ENCODE assay signal across 25 mouse cellular contexts in the genomic region with DNA sequence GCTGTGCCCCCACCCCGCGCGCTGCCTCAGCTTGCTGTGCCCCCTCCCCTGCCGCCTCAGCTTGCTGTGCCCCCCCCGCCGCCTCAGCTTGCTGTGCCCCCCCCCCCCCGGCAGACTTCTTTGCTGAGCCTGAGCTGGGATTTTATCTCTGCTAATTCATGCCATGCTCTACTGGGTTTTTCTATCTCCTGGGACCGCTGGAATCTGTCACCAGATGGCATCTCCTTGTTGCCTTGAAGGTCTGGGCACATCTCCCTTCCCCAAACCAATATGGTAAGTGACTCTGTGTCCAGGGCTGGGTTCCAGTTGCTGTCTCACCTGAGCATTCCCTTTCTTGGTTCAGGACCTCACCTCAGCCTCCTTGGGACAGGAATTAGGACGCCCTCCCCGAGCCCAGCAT. TPM values are rescaled to one million over a fixed set of nuclear protein-coding genes. Genes with fewer than 3 reads are reported as not detected.
DNase-seq lines count a peak whose midpoint lies in the region; ATAC-seq and TF ChIP-seq lines count a peak whose summit lies in the region.
"Had no signal": no experiment of that assay in that cellular context is flagged by ENCODE, and none has a peak within 500 bp of the region (broad histone marks: within the 10 kb centered on the region; RNA-seq: fewer than 3 reads in every experiment).

No protein-coding gene starts in this region.

- WGBS in hindbrain, postnatal 0 days = 42% methylated on average over 10 of the region's 10 CpGs
- 45% methylated on average over 10 of the region's 10 CpGs for WGBS in hindbrain, embryonic 12.5 days
- 39% methylated on average over 7 of the region's 10 CpGs for WGBS in midbrain, postnatal 0 days
- WGBS in midbrain, embryonic 11.5 days = 61% methylated on average over 7 of the region's 10 CpGs

- H3K4me2 ChIP-seq in hindbrain, postnatal 0 days (ENCODE audit: low read depth, low read length) = no peak overlapping the region
- H3K4me2 ChIP-seq in hindbrain, embryonic 12.5 days (replicated peaks) = no peak overlapping the region
- H3K4me2 ChIP-seq in midbrain, postnatal 0 days (ENCODE audit: low read depth, low read length, poor library complexity, severe bottlenecking) = no peak overlapping the region
- no peak overlapping the region for H3K4me2 ChIP-seq in midbrain, embryonic 11.5 days
- H3K4me2 ChIP-seq: forebrain, embryonic 13.5 days; heart, embryonic 12.5 days; heart, embryonic 15.5 days; hindbrain, embryonic 15.5 days had no signal

- no peak for ATAC-seq in hindbrain, postnatal 0 days
- no peak for ATAC-seq in hindbrain, embryonic 12.5 days (ENCODE audit: low FRiP score)
- ATAC-seq in midbrain, postnatal 0 days (ENCODE audit: low FRiP score) = no peak
- no peak for ATAC-seq in midbrain, embryonic 11.5 days (ENCODE audit: low FRiP score)
- ATAC-seq: forebrain, embryonic 13.5 days; forebrain, postnatal 0 days; inflammation-experienced regulatory T-cells, adult 6 months; intestine, embryonic 16.5 days; Patski had no signal

- TF ChIP-seq CTCF in hindbrain, postnatal 0 days (IDR thresholded peaks at IDR 0.05; ENCODE audit: low read depth) = no peak
- TF ChIP-seq CTCF in midbrain, postnatal 0 days (IDR thresholded peaks at IDR 0.05) = no peak

- H3K36me3 ChIP-seq in hindbrain, postnatal 0 days (ENCODE audit: insufficient read depth, low read length) = no peaks in the 10 kb centered on the region
- 0 out of 2 replicates have a peak, but pooled peaks cover 3% of the 10 kb centered on the region for H3K36me3 ChIP-seq in hindbrain, embryonic 12.5 days
- H3K36me3 ChIP-seq in midbrain, postnatal 0 days (ENCODE audit: insufficient read depth, low read length) = no peaks in the 10 kb centered on the region
- no peaks in the 10 kb centered on the region for H3K36me3 ChIP-seq in midbrain, embryonic 11.5 days (ENCODE audit: control insufficient read depth, insufficient read depth, low read length)

- no peaks in the 10 kb centered on the region for H3K27me3 ChIP-seq in hindbrain, postnatal 0 days (ENCODE audit: insufficient read depth, low read length)
- H3K27me3 ChIP-seq in hindbrain, embryonic 12.5 days = peaks cover 9% of the 10 kb centered on the region; the same call in 1 of the 2 replicates
- H3K27me3 ChIP-seq in midbrain, postnatal 0 days (ENCODE audit: insufficient read depth, low read length) = no peaks in the 10 kb centered on the region
- H3K27me3 ChIP-seq in midbrain, embryonic 11.5 days (ENCODE audit: control insufficient read depth, insufficient read depth, low read length) = no peaks in the 10 kb centered on the region
- H3K27me3 ChIP-seq: hindbrain, embryonic 15.5 days; Patski had no signal

- H3K9me3 ChIP-seq in hindbrain, postnatal 0 days (ENCODE audit: low read length) = no peaks in the 10 kb centered on the region
- H3K9me3 ChIP-seq in hindbrain, embryonic 12.5 days (replicated peaks) = no peaks in the 10 kb centered on the region
- no peaks in the 10 kb centered on the region for H3K9me3 ChIP-seq in midbrain, postnatal 0 days (ENCODE audit: low read length)
- no peaks in the 10 kb centered on the region for H3K9me3 ChIP-seq in midbrain, embryonic 11.5 days (ENCODE audit: control insufficient read depth, low read length)
- H3K9me3 ChIP-seq: forebrain, embryonic 10.5 days; forebrain, embryonic 13.5 days; heart, embryonic 12.5 days; heart, embryonic 15.5 days; hindbrain, embryonic 10.5 days; hindbrain, embryonic 15.5 days had no signal

- H3K4me3 ChIP-seq in hindbrain, postnatal 0 days (ENCODE audit: low read length) = no peak overlapping the region
- H3K4me3 ChIP-seq in hindbrain, embryonic 12.5 days = no peak overlapping the region
- H3K4me3 ChIP-seq in midbrain, postnatal 0 days (ENCODE audit: low read depth, low read length) = no peak overlapping the region
- no peak overlapping the region for H3K4me3 ChIP-seq in midbrain, embryonic 11.5 days (ENCODE audit: low read depth, low read length)
- H3K4me3 ChIP-seq: forebrain, embryonic 10.5 days; forebrain, embryonic 13.5 days; heart, embryonic 12.5 days; heart, embryonic 15.5 days; hindbrain, embryonic 10.5 days; hindbrain, embryonic 15.5 days had no signal

- peak; percentile 64 to 68 for DNase-seq in cerebellum, postnatal 10 days
- no peak for DNase-seq in cerebellum, adult 11 months
- peak; percentile 53 for DNase-seq in hindbrain, postnatal 0 days (ENCODE audit: low spot score)
- peak; percentile 42 for DNase-seq in midbrain, postnatal 0 days (ENCODE audit: low spot score)
- no peak for DNase-seq in midbrain, embryonic 11.5 days (ENCODE audit: low spot score, missing footprints)
- DNase-seq in retina, postnatal 1 day = peak; percentile 44
- no peak for DNase-seq in urinary bladder, postnatal 25 days (ENCODE audit: low spot score)
- DNase-seq: adrenal gland, postnatal 10 days; adrenal gland, postnatal 36 days; cerebellum, adult 9-11 months; forebrain, postnatal 0 days; gastrocnemius, postnatal 25 days; heart, adult 18-20 months; heart, postnatal 10 days; heart, postnatal 36 days had no signal

- no peak overlapping the region for H3K9ac ChIP-seq in hindbrain, postnatal 0 days (replicated peaks; ENCODE audit: low read length)
- no peak overlapping the region for H3K9ac ChIP-seq in hindbrain, embryonic 12.5 days
- no peak overlapping the region for H3K9ac ChIP-seq in midbrain, postnatal 0 days (replicated peaks; ENCODE audit: low read length, poor library complexity, severe bottlenecking)
- no peak overlapping the region for H3K9ac ChIP-seq in midbrain, embryonic 11.5 days (ENCODE audit: low read length)
- H3K9ac ChIP-seq: forebrain, embryonic 13.5 days; forebrain, postnatal 0 days; heart, embryonic 12.5 days; heart, embryonic 15.5 days; hindbrain, embryonic 15.5 days had no signal

- no peaks in the 10 kb centered on the region; the same call in 1 of the 2 replicates for H3K4me1 ChIP-seq in hindbrain, postnatal 0 days (ENCODE audit: insufficient read depth, low read length)
- peaks cover 11% of the 10 kb centered on the region for H3K4me1 ChIP-seq in hindbrain, embryonic 12.5 days
- no peaks in the 10 kb centered on the region for H3K4me1 ChIP-seq in midbrain, postnatal 0 days (ENCODE audit: insufficient read depth, low read length)
- H3K4me1 ChIP-seq in midbrain, embryonic 11.5 days (ENCODE audit: control insufficient read depth, insufficient read depth, low read length) = no peaks in the 10 kb centered on the region

- H3K27ac ChIP-seq in hindbrain, postnatal 0 days = no peak overlapping the region
- no peak overlapping the region for H3K27ac ChIP-seq in hindbrain, embryonic 12.5 days
- H3K27ac ChIP-seq in midbrain, postnatal 0 days (ENCODE audit: low read depth, low read length) = no peak overlapping the region
- H3K27ac ChIP-seq in midbrain, embryonic 11.5 days (ENCODE audit: low read depth, low read length) = no peak overlapping the region
- H3K27ac ChIP-seq: forebrain, embryonic 10.5 days; forebrain, embryonic 13.5 days; heart, embryonic 15.5 days; hindbrain, embryonic 10.5 days; hindbrain, embryonic 15.5 days had no signal

RNA-seq across cellular contexts. Expression of a gene that starts 41.7 kb away (rescaled TPM):
- total RNA-seq in hindbrain, postnatal 0 days (2014; rRNA removed) = 11.4 and 16.8 TPM in 2 replicates
- 12.6 and 13.7 TPM in 2 replicates for polyA plus RNA-seq in hindbrain, postnatal 0 days (2015; fragmentation: Nextera tagmentation; extraction: Ambion mirVana)
- polyA plus RNA-seq in hindbrain, embryonic 12.5 days (2016; fragmentation: Nextera tagmentation; extraction: Ambion mirVana) = 41.2 and 41.8 TPM in 2 replicates
- total RNA-seq in midbrain, postnatal 0 days (2014; rRNA removed) = 16.0 and 28.9 TPM in 2 replicates
- polyA plus RNA-seq in midbrain, postnatal 0 days (2015; fragmentation: Nextera tagmentation; extraction: Ambion mirVana) = 12.5 and 14.0 TPM in 2 replicates
- 43.4 and 46.2 TPM in 2 replicates for polyA plus RNA-seq in midbrain, embryonic 11.5 days (2014; fragmentation: Nextera tagmentation; extraction: Ambion mirVana)

Comparison
In these comparisons a context has a peak if more than half of its experiments do, and no peak if none do; other contexts are left out.
1. DNase-seq: peak in cerebellum, postnatal 10 days (2 of 2), hindbrain, postnatal 0 days (single experiment), midbrain, postnatal 0 days (single experiment) and retina, postnatal 1 day (single experiment); none in cerebellum, adult 11 months (single experiment), midbrain, embryonic 11.5 days (single experiment) and urinary bladder, postnatal 25 days (single experiment).